Mouse (Mus musculus) kidney, postnatal 0 days (tissue): ENCODE measurements around the gene Smyd5. TPM values are rescaled to one million over a fixed set of nuclear protein-coding genes. Genes with fewer than 3 reads are reported as not detected.

Experiments used
- ATAC-seq: fragments of 200-750 bp; cut with Nextera tagmentation; replicated peaks from 2 replicates; pipeline ENCODE4 v1.8.0; 2017; ENCODE audit warnings: low read depth, moderate number of reproducible peaks, moderate TSS enrichment, moderate library complexity; ENCODE audit not compliant: low FRiP score
- DNase-seq: peaks from one replicate; pipeline ENCODE4 v3.0.0-alpha.2; 2016; ENCODE audit warnings: low spot score
- H3K27ac ChIP-seq: fragments of 300-500 bp; sonication (generic); 2 replicates; pipeline ENCODE4 v1.5.1; 2014; ENCODE audit warnings: mild to moderate bottlenecking
- H3K27me3 ChIP-seq: fragments of 300-500 bp; sonication (generic); 2 replicates; pipeline ENCODE4 v1.6.1; 2014; ENCODE audit warnings: low read length, mixed read lengths; ENCODE audit not compliant: insufficient read depth
- H3K36me3 ChIP-seq: fragments of 300-500 bp; sonication (generic); 2 replicates; pipeline ENCODE4 v1.6.1; 2014; ENCODE audit warnings: low read length, mixed read lengths; ENCODE audit not compliant: insufficient read depth
- H3K4me1 ChIP-seq: fragments of 300-500 bp; sonication (generic); replicated peaks from 2 replicates; pipeline ENCODE4 v1.6.1; 2014; ENCODE audit warnings: antibody characterized with exemption, low read length, mixed read lengths; ENCODE audit not compliant: insufficient read depth
- H3K4me2 ChIP-seq: fragments of 300-500 bp; sonication (generic); 2 replicates; pipeline ENCODE4 v1.6.1; 2014; ENCODE audit warnings: mild to moderate bottlenecking, low read length, moderate library complexity, mixed read lengths
- H3K4me3 ChIP-seq: fragments of 300-500 bp; sonication (generic); replicated peaks from 2 replicates; pipeline ENCODE4 v1.5.1; 2014; ENCODE audit warnings: low read depth, low read length
- H3K9ac ChIP-seq: fragments of 300-500 bp; sonication (generic); 2 replicates; pipeline ENCODE4 v1.6.1; 2014; ENCODE audit warnings: low read depth, low read length
- H3K9me3 ChIP-seq: fragments of 300-500 bp; sonication (generic); replicated peaks from 2 replicates; pipeline ENCODE4 v1.6.1; 2016; ENCODE audit warnings: low read length, inconsistent platforms, mixed read lengths
- CTCF ChIP-seq: IDR thresholded peaks from 2 replicates; pipeline ENCODE4 v1.5.1; 2016; ENCODE audit warnings: antibody characterized with exemption, low read depth, mild to moderate bottlenecking, moderate library complexity
- WGBS: fragments of 180-500 bp; shearing (Covaris S2); extraction: QIAGEN DNeasy Blood & Tissue Kit; methylation state at CpG from one replicate; pipeline ENCODE4 v1.1.7; 2014; 5-methylcytosine and 5-hydroxymethylcytosine counted together
- polyA plus RNA-seq: library from polyadenylated mRNA; unstranded; fragments of >200 nt; fragmentation: Nextera tagmentation; extraction: Ambion mirVana; gene quantifications from 2 replicates; pipeline ENCODE4 v1.2.1, GENCODE M21; 2015

Smyd5 gene
- polyA plus RNA-seq, 1 experiment from 2014 or later: 34.6 TPM

DNA sequence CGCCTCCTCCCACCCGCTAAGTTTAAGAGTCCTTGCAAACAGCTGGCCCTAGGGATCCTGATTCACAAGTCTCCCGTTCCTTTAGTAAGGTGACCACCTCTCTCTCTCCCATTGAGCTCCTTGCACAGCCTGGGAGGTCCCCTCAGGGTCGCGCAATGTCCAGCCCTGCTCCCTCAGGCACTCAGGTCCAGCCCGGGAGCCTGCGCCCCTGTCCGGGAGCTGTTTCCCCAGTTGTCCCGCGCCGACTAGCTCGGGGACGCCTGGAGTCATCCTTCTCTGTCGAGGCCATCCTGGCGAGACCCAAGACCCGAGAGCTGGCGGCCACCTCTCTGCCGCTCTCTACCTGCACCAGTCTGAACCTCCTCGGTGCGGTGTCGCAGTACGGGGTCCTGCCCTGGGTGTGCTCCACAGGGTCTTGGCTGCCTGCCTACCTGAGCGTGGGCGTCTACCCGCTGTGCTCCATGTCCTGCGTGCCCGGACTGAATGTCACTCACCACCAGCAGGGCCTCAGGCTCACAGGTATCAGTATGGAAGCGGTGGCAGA lies 7.9 kb upstream of the Smyd5 start, which contains the start of gene Noto:
Gene Noto, plus strand, starts transcription at position 51 of the 544 bp plus-strand sequence.
- Histone ChIP-seq H3K9me3 (no peaks in the 10 kb centered on the region), H3K36me3 (no peaks in the 10 kb centered on the region), H3K4me2 (peak within 1 kb of the TSS; percentile 35), H3K27ac (no peak within 1 kb of the TSS), H3K9ac (0 out of 2 replicates have a peak within 1 kb of the TSS, but pooled peaks have one; percentile 37), H3K4me1 (no peaks in the 10 kb centered on the region), H3K4me3 (no peak within 1 kb of the TSS), H3K27me3 (no peaks in the 10 kb centered on the region)
- no peak for TF ChIP-seq CTCF
- WGBS: 13% methylated on average over 28 of the region's 28 CpGs
- ATAC-seq (no peak; the same call in 1 of the 2 replicates), DNase-seq (no peak)

DNA sequence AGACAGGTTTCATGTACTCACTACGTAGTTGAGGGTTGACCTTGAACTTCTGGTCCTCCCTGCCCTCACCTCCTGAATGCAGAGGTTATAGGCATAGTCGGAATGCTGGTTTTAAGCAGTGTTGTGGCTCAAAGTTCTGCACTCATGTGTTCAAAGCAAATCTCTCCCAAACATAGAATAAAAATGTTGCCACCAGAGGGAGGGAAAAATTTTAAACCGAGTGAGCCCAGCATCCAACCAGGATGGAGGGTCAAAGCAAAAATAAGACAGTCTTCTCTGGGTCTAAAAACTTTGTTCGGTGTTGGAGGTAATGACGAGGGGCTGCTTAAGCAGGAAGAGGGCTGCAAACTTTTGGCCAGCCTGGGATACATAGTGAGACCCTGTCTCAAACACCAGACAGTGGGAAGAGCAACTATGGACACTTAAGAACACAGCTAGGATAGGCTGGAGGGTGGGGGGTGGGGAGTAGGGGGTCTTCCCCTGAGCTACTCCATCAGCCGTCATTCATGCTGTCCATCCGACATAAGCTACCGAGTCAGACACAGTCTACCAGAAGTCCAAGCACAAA lies 431 bp upstream of the Smyd5 start:
- H3K27me3 ChIP-seq: no peaks in the 10 kb centered on the region
- 39% methylated on average over 8 of the region's 8 CpGs for WGBS
- H3K9ac ChIP-seq: peak overlapping the region; percentile 74; the same call in 1 of the 2 replicates
- H3K4me1 ChIP-seq: 0 out of 2 replicates have a peak, but pooled peaks cover 6% of the 10 kb centered on the region
- no peak overlapping the region for H3K27ac ChIP-seq
- DNase-seq: no peak
- ATAC-seq: peak; percentile 69
- H3K4me3 ChIP-seq: peak overlapping the region; percentile 92
- no peaks in the 10 kb centered on the region for H3K9me3 ChIP-seq
- H3K4me2 ChIP-seq: peak overlapping the region; percentile 88
- TF ChIP-seq CTCF: peak; percentile 14; the same call in 1 of the 2 replicates
- H3K36me3 ChIP-seq: no peaks in the 10 kb centered on the region

DNA sequence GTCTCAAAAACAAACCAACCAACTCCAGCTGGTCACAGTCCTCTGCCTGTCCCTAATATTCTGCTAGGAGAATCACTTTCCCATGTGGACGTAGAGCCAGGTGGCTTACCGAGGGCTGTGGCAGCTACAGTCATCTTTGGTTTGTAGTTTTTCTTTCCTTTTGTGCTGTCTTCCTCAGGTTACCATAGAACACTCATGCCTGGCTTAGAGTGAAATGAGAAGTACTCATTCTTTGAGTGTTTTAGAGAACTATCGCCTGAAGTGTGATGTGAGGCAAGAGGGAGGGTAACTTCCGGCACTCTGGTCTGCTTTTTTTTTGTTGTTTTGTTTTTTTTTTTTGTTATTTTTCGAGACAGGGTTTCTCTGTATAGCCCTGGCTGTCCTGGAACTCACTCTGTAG lies 2.1 kb downstream of the Smyd5 start:
- no peak for TF ChIP-seq CTCF
- H3K27me3 ChIP-seq: no peaks in the 10 kb centered on the region
- WGBS: 65% methylated on average over 5 of the region's 5 CpGs
- no peak overlapping the region for H3K9ac ChIP-seq
- no peak overlapping the region for H3K4me2 ChIP-seq
- DNase-seq (no peak), ATAC-seq (no peak)
- H3K27ac ChIP-seq: no peak overlapping the region
- H3K4me3 ChIP-seq: no peak overlapping the region
- H3K4me1 ChIP-seq: 0 out of 2 replicates have a peak, but pooled peaks cover 6% of the 10 kb centered on the region
- H3K36me3 ChIP-seq: peaks cover 8% of the 10 kb centered on the region; the same call in 1 of the 2 replicates
- no peaks in the 10 kb centered on the region for H3K9me3 ChIP-seq

DNA sequence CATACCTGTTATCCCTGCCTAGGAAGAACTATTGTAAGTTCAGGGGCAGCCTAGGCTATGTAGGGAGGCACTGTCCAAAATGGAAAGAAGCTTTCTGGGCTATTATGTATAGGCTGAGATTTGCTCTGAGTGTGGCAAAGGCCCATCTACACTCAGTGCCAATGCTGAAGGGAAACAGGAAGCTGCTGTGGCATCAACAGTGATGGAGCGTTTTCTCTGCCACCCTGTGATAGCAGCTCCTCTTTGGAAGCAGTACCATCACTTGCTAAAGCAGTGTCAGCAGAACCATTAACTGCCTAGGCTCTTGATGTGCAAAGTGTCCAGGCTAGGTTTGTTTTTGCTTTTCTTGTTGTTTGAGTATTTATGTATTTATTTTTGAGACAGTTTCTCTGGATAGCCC lies 4.4 kb downstream of the Smyd5 start:
- H3K4me2 ChIP-seq: no peak overlapping the region
- H3K4me3 ChIP-seq: no peak overlapping the region
- no peak overlapping the region for H3K9ac ChIP-seq
- no peaks in the 10 kb centered on the region for H3K27me3 ChIP-seq
- no peak for DNase-seq
- 0 out of 2 replicates have a peak, but pooled peaks cover 6% of the 10 kb centered on the region for H3K4me1 ChIP-seq
- 88% methylated on average over 1 of the region's 1 CpGs for WGBS
- no peak for TF ChIP-seq CTCF
- ATAC-seq: no peak
- no peak overlapping the region for H3K27ac ChIP-seq
- H3K9me3 ChIP-seq: no peaks in the 10 kb centered on the region
- H3K36me3 ChIP-seq: peaks cover 29% of the 10 kb centered on the region; the same call in 1 of the 2 replicates

DNA sequence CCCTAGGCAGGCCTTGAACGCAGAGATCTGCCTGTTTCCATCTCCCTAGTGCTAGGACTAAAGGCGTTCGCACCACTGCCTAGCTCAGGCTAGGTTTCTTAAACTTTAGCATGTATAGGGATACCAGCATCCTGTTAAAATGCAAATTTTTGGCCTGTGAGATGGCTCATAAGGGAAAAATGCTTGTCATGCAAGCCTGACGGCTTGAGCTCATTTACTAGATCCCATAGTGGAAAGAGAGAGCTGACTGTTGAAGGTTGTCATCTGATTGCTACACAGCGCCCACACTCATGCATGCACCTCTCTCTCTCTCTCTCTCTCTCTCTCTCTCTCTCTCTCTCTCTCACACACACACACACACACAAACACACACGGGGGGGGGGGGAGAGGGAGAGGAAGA lies 4.8 kb downstream of the Smyd5 start:
- no peak overlapping the region for H3K4me2 ChIP-seq

DNA sequence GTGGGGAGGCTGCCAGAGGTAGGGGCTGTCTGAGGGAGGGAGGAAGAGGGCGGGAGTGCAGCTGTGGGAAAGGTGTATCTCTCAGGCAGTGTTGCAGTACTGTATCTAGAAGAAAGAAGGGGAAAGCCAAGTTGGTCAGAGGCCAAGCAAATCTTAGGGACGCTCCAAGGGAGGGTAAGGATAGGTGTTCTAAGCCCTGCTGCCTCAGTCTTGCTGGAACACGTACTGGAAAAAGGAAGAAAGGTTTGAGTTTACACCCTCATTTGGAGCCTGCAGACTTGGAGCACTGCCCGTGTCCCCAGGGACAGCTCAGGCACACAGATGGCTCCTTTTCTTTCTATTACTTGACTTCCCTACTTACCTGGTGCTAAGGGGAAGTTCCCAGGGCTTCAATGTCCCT lies 9.4 kb downstream of the Smyd5 start:
- no peaks in the 10 kb centered on the region for H3K9me3 ChIP-seq
- H3K27ac ChIP-seq: no peak overlapping the region
- WGBS: 87% methylated on average over 4 of the region's 4 CpGs
- H3K9ac ChIP-seq: no peak overlapping the region
- DNase-seq: no peak
- H3K27me3 ChIP-seq: no peaks in the 10 kb centered on the region
- no peak overlapping the region for H3K4me3 ChIP-seq
- no peak for ATAC-seq
- H3K4me1 ChIP-seq: peaks cover 6% of the 10 kb centered on the region; the same call in 1 of the 2 replicates
- H3K36me3 ChIP-seq: peaks cover 45% of the 10 kb centered on the region
- no peak overlapping the region for H3K4me2 ChIP-seq
- no peak for TF ChIP-seq CTCF

More for the DNA sequence above, 4.8 kb downstream of the Smyd5 start:
- ATAC-seq: no peak
- Histone ChIP-seq H3K9me3 (no peaks in the 10 kb centered on the region), H3K27me3 (no peaks in the 10 kb centered on the region), H3K36me3 (peaks cover 33% of the 10 kb centered on the region; the same call in 1 of the 2 replicates), H3K9ac (no peak overlapping the region), H3K4me1 (0 out of 2 replicates have a peak, but pooled peaks cover 6% of the 10 kb centered on the region), H3K4me3 (no peak overlapping the region), H3K27ac (no peak overlapping the region)
- no peak for TF ChIP-seq CTCF
- 81% methylated on average over 5 of the region's 6 CpGs for WGBS
- DNase-seq: no peak
